Mouse (Mus musculus): Measurements from ENCODE around the gene Tubb5. TPM values are rescaled to one million over a fixed set of nuclear protein-coding genes. Genes with fewer than 3 reads are reported as not detected.

The Tubb5 gene
- polyA plus RNA-seq, 1 experiment = 298 TPM

DNA sequence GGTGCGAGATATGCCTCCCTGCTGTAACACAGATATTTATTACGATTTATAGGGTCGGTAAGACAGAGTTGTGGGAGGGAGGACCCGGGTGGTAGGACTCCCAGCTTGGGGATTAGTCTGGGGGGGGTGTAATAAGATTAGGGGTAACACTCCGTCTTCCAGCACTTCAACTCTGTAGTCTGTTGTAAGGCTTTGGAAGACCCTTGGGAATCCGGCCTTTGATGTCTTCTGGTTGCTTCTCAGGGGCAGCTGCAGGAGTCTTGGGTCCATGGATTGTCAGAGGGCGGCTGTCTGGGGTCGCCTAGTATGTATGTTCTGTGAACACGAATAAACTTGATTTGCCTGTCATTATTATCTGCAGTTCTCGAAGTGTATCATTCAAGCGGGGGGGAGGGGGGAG lies 15.5 kb downstream of the Tubb5 start:
- 0 out of 2 replicates have a peak, but pooled peaks cover 2% of the 10 kb centered on the region for H3K4me1 ChIP-seq (ENCODE audit: control insufficient read depth, insufficient read depth, low read length)
- DNase-seq = no peak
- TF ChIP-seq POLR2A (IDR thresholded peaks at IDR 0.05; ENCODE audit: borderline replicate concordance, extremely low read depth, low read depth, low read length) (no peak), CTCF (IDR thresholded peaks at IDR 0.05; ENCODE audit: insufficient read depth, low read length) (no peak)
- 2% methylated on average over 11 of the region's 11 CpGs for WGBS
- peak overlapping the region; percentile 91 for H3K4me3 ChIP-seq (replicated peaks; ENCODE audit: extremely low read depth, low read depth, low read length)

GRCm38 (mm10) chr17:35821439-35822430 lies 16.4 kb downstream of the Tubb5 start, which contains the start of gene Ier3:
TSS of gene Ier3 (plus strand) at chr17:35821684.
- under 1% methylated on average over 62 of the region's 62 CpGs for WGBS
- peak; percentile 97 for TF ChIP-seq POLR2A (IDR thresholded peaks at IDR 0.05; ENCODE audit: borderline replicate concordance, extremely low read depth, low read depth, low read length)
- no peak for TF ChIP-seq CTCF (IDR thresholded peaks at IDR 0.05; ENCODE audit: insufficient read depth, low read length)
- 0 out of 2 replicates have a peak, but pooled peaks cover 2% of the 10 kb centered on the region for H3K4me1 ChIP-seq (ENCODE audit: control insufficient read depth, insufficient read depth, low read length)
- DNase-seq = peak; percentile 93
- H3K4me3 ChIP-seq (replicated peaks; ENCODE audit: extremely low read depth, low read depth, low read length) = peak within 1 kb of the TSS; percentile 91

GRCm38 (mm10) chr17:35820111-35820510 lies 18.0 kb downstream of the Tubb5 start:
- TF ChIP-seq POLR2A (IDR thresholded peaks at IDR 0.05; ENCODE audit: borderline replicate concordance, extremely low read depth, low read depth, low read length) (no peak), CTCF (IDR thresholded peaks at IDR 0.05; ENCODE audit: insufficient read depth, low read length) (no peak)
- H3K4me1 ChIP-seq (ENCODE audit: control insufficient read depth, insufficient read depth, low read length) = peaks cover 7% of the 10 kb centered on the region; the same call in 1 of the 2 replicates
- DNase-seq = no peak
- WGBS = 91% methylated on average over 5 of the region's 5 CpGs
- H3K4me3 ChIP-seq (replicated peaks; ENCODE audit: extremely low read depth, low read depth, low read length) = no peak overlapping the region

- TF ChIP-seq POLR2A (IDR thresholded peaks at IDR 0.05; ENCODE audit: borderline replicate concordance, extremely low read depth, low read depth, low read length) (no peak), CTCF (IDR thresholded peaks at IDR 0.05; ENCODE audit: insufficient read depth, low read length) (no peak)
- 66% methylated on average over 10 of the region's 10 CpGs for WGBS
- Histone ChIP-seq H3K4me1 (ENCODE audit: control insufficient read depth, insufficient read depth, low read length) (peaks cover 27% of the 10 kb centered on the region), H3K4me3 (replicated peaks; ENCODE audit: extremely low read depth, low read depth, low read length) (no peak overlapping the region)
- DNase-seq = no peak
Measured at GRCm38 (mm10) chr17:35817226-35817625, 20.9 kb downstream of the Tubb5 start.

GRCm38 (mm10) chr17:35816686-35817085 lies 21.4 kb downstream of the Tubb5 start:
- TF ChIP-seq CTCF (IDR thresholded peaks at IDR 0.05; ENCODE audit: insufficient read depth, low read length) (no peak), POLR2A (IDR thresholded peaks at IDR 0.05; ENCODE audit: borderline replicate concordance, extremely low read depth, low read depth, low read length) (no peak)
- Histone ChIP-seq H3K4me1 (ENCODE audit: control insufficient read depth, insufficient read depth, low read length) (peaks cover 32% of the 10 kb centered on the region), H3K4me3 (replicated peaks; ENCODE audit: extremely low read depth, low read depth, low read length) (no peak overlapping the region)
- 51% methylated on average over 14 of the region's 14 CpGs for WGBS
- no peak for DNase-seq

GRCm38 (mm10) chr17:35815836-35816235 lies 22.3 kb downstream of the Tubb5 start:
- no peak for TF ChIP-seq CTCF (IDR thresholded peaks at IDR 0.05; ENCODE audit: insufficient read depth, low read length)
- TF ChIP-seq POLR2A (IDR thresholded peaks at IDR 0.05; ENCODE audit: borderline replicate concordance, extremely low read depth, low read depth, low read length) = no peak
- peaks cover 41% of the 10 kb centered on the region for H3K4me1 ChIP-seq (ENCODE audit: control insufficient read depth, insufficient read depth, low read length)
- WGBS = 65% methylated on average over 7 of the region's 7 CpGs
- DNase-seq = no peak
- H3K4me3 ChIP-seq (replicated peaks; ENCODE audit: extremely low read depth, low read depth, low read length) = no peak overlapping the region

- DNase-seq = no peak
- H3K4me3 ChIP-seq (replicated peaks; ENCODE audit: extremely low read depth, low read depth, low read length) = no peak overlapping the region
- TF ChIP-seq CTCF (IDR thresholded peaks at IDR 0.05; ENCODE audit: insufficient read depth, low read length) = no peak
- TF ChIP-seq POLR2A (IDR thresholded peaks at IDR 0.05; ENCODE audit: borderline replicate concordance, extremely low read depth, low read depth, low read length) = no peak
- WGBS = 25% methylated on average over 6 of the region's 6 CpGs
- H3K4me1 ChIP-seq (ENCODE audit: control insufficient read depth, insufficient read depth, low read length) = peaks cover 39% of the 10 kb centered on the region
Measured at GRCm38 (mm10) chr17:35814678-35815077, 23.4 kb downstream of the Tubb5 start.

DNA sequence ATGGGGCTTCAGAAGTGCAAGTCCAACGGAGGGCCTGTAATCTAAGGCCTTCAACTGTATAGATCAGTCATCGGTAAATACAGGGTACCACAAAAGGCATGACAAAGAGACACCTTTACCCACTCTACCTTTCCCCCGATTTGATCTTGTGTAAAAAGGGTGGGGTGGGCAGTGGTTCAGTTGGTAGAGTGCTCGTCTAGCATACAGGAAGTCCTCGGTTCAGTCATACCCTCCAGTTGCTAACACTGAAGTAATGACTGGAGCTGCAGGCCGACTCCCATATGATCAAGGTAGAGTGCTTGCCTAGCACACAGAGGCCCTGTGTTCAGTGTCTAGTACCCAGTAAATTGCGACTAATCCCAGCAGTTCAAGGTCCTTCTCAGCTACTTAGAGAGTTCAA lies 24.5 kb downstream of the Tubb5 start:
- peaks cover 40% of the 10 kb centered on the region for H3K4me1 ChIP-seq (ENCODE audit: control insufficient read depth, insufficient read depth, low read length)
- no peak overlapping the region for H3K4me3 ChIP-seq (replicated peaks; ENCODE audit: extremely low read depth, low read depth, low read length)
- TF ChIP-seq CTCF (IDR thresholded peaks at IDR 0.05; ENCODE audit: insufficient read depth, low read length) (no peak), POLR2A (IDR thresholded peaks at IDR 0.05; ENCODE audit: borderline replicate concordance, extremely low read depth, low read depth, low read length) (no peak)
- DNase-seq = peak; percentile 56
- whole genome bisulfite sequencing = 22% methylated on average over 7 of the region's 7 CpGs

- TF ChIP-seq POLR2A (IDR thresholded peaks at IDR 0.05; ENCODE audit: borderline replicate concordance, extremely low read depth, low read depth, low read length) (peak; percentile 16; the same call in 1 of the 2 replicates), CTCF (IDR thresholded peaks at IDR 0.05; ENCODE audit: insufficient read depth, low read length) (no peak)
- WGBS = 3% methylated on average over 7 of the region's 7 CpGs
- H3K4me1 ChIP-seq (ENCODE audit: control insufficient read depth, insufficient read depth, low read length) = peaks cover 44% of the 10 kb centered on the region
Measured at GRCm38 (mm10) chr17:35813245-35813647, 24.9 kb downstream of the Tubb5 start.

More at GRCm38 (mm10) chr17:35813245-35813647, 24.9 kb downstream of the Tubb5 start:
- peak; percentile 95 for DNase-seq
- H3K4me3 ChIP-seq (replicated peaks; ENCODE audit: extremely low read depth, low read depth, low read length) = no peak overlapping the region

Measured in lung, adult 2 months (tissue).